Mouse (Mus musculus) ovary, postnatal 14 days (tissue): ENCODE measurements around the gene 3110021N24Rik.

Experiments used
- DNase-seq: peaks from one replicate; pipeline ENCODE4 v3.0.0; 2022; ENCODE audit warnings: low spot score

Gene 3110021N24Rik

GRCm38 (mm10) chr4:108796701-108797100 is 77.3 kb downstream of the 3110021N24Rik start:
- DNase-seq = no peak

- DNase-seq = peak; percentile 54
These were observed 78.8 kb downstream of the 3110021N24Rik start for GRCm38 (mm10) chr4:108798083-108798830.

GRCm38 (mm10) chr4:108803535-108803934 is 84.1 kb downstream of the 3110021N24Rik start:
- DNase-seq = no peak

- DNase-seq = no peak
These were observed 91.7 kb downstream of the 3110021N24Rik start for GRCm38 (mm10) chr4:108811142-108811541.

- DNase-seq = no peak
These were observed 92.1 kb downstream of the 3110021N24Rik start for GRCm38 (mm10) chr4:108811550-108811949.

GRCm38 (mm10) chr4:108825677-108826076 is 106.2 kb downstream of the 3110021N24Rik start:
- DNase-seq = no peak

- DNase-seq = no peak
These were observed 106.6 kb downstream of the 3110021N24Rik start for GRCm38 (mm10) chr4:108826096-108826495.

- no peak for DNase-seq
These were observed 107.2 kb downstream of the 3110021N24Rik start for GRCm38 (mm10) chr4:108826643-108827042.

GRCm38 (mm10) chr4:108830698-108831097 is 111.2 kb downstream of the 3110021N24Rik start:
- no peak for DNase-seq
